Mouse (Mus musculus) thymus, adult 2 months (tissue): ENCODE data around the gene Art3. TPM values are rescaled to one million over a fixed set of nuclear protein-coding genes. Genes with fewer than 3 reads are reported as not detected.

Experiments used
- DNase-seq: peaks from one replicate; pipeline ENCODE4 v3.0.0; 2021
- H3K27ac ChIP-seq: fragments of 200-500 bp; 2 replicates; pipeline ENCODE4 v1.5.1; 2012; ENCODE audit warnings: low read length, control low read depth; ENCODE audit not compliant: control insufficient read depth, insufficient read depth
- H3K27me3 ChIP-seq: fragments of 200-500 bp; 2 replicates; pipeline ENCODE4 v1.6.1; 2012; ENCODE audit warnings: mild to moderate bottlenecking, low read length, moderate library complexity, mixed read lengths; ENCODE audit not compliant: control insufficient read depth, insufficient read depth
- H3K36me3 ChIP-seq: fragments of 200-500 bp; 2 replicates; pipeline ENCODE4 v1.6.1; 2012; ENCODE audit warnings: mild to moderate bottlenecking, low read length, moderate library complexity; ENCODE audit not compliant: control insufficient read depth, insufficient read depth
- H3K4me1 ChIP-seq: fragments of 200-500 bp; replicated peaks from 2 replicates; pipeline ENCODE4 v1.6.1; 2012; ENCODE audit warnings: low read length; ENCODE audit not compliant: control insufficient read depth, insufficient read depth
- H3K4me3 ChIP-seq: fragments of 200-500 bp; 2 replicates; pipeline ENCODE4 v1.5.1; 2012; ENCODE audit warnings: mild to moderate bottlenecking, low read length, control low read depth, moderate library complexity; ENCODE audit not compliant: control insufficient read depth, insufficient read depth
- CTCF ChIP-seq: fragments of 200-500 bp; IDR thresholded peaks from 2 replicates; pipeline ENCODE4 v1.5.1; 2012; ENCODE audit warnings: mild to moderate bottlenecking, control low read depth, low read length, moderate library complexity, borderline replicate concordance; ENCODE audit not compliant: control insufficient read depth, poor library complexity, insufficient read depth; ENCODE audit errors: extremely low read depth
- POLR2A ChIP-seq: fragments of 200-500 bp; IDR thresholded peaks from 2 replicates; pipeline ENCODE4 v1.6.1; 2012; ENCODE audit warnings: mild to moderate bottlenecking, low read length, control low read depth, moderate library complexity; ENCODE audit not compliant: control insufficient read depth, poor library complexity, insufficient read depth; ENCODE audit errors: extremely low read depth
- WGBS: fragments of 180-500 bp; shearing (Covaris S2); methylation state at CpG from one replicate; pipeline ENCODE4 v1.1.7; 2018; 5-methylcytosine and 5-hydroxymethylcytosine counted together
- polyA plus RNA-seq: library from polyadenylated mRNA; depleted of rRNA; stranded (reverse); fragments of >200 nt; gene quantifications from 2 replicates; pipeline ENCODE4 v1.2.3, GENCODE M21; 2012

Art3 gene
- polyA plus RNA-seq, 1 experiment: 12.7 TPM

DNA sequence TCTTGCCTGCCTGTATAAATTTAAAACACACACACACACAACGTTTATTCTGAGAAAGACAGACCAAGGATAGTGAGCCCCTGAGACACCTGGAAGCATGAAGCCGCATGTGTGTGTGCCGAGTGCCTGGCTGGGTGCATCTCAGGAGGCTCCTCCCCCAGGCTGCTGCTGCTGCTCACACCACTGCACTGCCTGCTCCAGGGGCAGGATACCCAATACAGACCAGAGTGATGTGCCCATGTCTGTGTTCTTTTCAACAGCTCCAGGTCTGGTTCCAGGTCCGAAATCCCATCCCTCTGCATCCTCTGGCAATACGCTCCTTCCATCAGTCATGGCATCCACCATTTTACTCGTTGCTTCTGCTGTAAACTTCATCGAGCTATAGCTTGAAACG lies 82.4 kb downstream of the Art3 start:
- H3K36me3 ChIP-seq: peaks cover 26% of the 10 kb centered on the region
- H3K27me3 ChIP-seq: no peaks in the 10 kb centered on the region
- no peak for DNase-seq
- no peaks in the 10 kb centered on the region for H3K4me1 ChIP-seq
- H3K4me3 ChIP-seq: no peak overlapping the region
- 92% methylated on average over 8 of the region's 8 CpGs for WGBS
- H3K27ac ChIP-seq: no peak overlapping the region
- TF ChIP-seq POLR2A (no peak), CTCF (no peak)

DNA sequence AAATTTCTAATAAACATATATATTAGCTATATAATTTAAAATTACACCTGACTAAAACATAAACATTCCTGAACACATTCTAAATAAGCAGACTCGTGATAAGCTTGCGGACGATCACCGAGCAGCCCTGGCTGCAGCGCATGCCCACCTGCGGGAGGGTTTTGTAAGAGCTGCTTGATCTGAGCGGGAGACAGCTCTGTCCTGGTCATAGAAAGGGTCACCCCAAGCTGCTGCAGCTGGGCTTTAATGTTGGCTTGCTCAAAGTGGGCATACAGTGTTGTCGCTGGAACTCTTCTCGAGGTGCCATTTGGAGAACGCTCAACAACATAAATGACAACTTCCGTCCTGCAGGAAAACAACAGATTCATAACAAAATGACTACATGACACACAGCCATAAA lies 92.5 kb downstream of the Art3 start:
- H3K27ac ChIP-seq: no peak overlapping the region
- TF ChIP-seq POLR2A (no peak), CTCF (no peak)
- WGBS: 97% methylated on average over 11 of the region's 11 CpGs
- H3K27me3 ChIP-seq: no peaks in the 10 kb centered on the region
- no peak for DNase-seq
- H3K4me1 ChIP-seq: no peaks in the 10 kb centered on the region
- peaks cover 64% of the 10 kb centered on the region for H3K36me3 ChIP-seq
- no peak overlapping the region for H3K4me3 ChIP-seq

DNA sequence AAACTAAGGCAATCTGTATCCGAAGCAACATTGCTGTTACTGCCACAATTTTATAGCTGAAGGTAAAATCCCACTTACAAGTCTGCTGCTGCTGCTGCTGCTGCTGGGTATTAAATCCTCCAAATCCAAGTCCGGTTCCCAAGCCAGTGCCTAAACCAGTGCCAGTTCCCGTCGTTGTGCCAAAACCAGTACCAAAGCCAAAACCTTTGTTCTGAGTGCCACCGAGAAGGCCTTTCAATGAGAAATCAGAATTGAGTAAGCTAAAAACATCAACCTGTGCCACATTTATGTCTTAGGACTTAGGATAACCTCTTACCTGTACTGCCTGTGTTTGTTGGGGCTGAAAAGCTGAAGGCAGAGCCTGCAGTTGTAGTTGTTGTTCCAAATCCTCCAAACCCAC lies 99.1 kb downstream of the Art3 start:
- Histone ChIP-seq H3K4me3 (no peak overlapping the region), H3K36me3 (peaks cover 30% of the 10 kb centered on the region), H3K27me3 (no peaks in the 10 kb centered on the region), H3K27ac (no peak overlapping the region), H3K4me1 (peaks cover 5% of the 10 kb centered on the region; the same call in 1 of the 2 replicates)
- DNase-seq: no peak
- 96% methylated on average over 5 of the region's 5 CpGs for WGBS
- TF ChIP-seq POLR2A (no peak), CTCF (no peak)

DNA sequence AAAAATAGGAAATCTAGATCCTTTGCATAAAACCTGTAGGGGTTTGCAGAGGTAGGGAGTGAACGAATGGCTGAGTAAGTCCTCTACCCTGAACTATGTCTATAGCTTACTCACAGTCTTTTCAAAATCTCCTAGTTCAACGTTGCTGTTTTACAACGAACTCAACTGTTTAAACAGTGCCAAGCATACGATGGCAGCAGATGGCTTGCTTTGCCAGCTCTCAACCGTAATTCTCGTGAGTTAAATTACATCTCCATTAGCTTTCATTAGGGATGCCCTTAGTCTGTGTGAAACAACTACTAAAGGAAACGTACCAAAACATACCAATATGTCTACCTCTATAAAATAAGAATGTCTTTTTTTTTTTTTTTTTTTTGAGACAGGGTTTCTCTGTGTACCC lies 100.0 kb downstream of the Art3 start:
- WGBS: 92% methylated on average over 7 of the region's 7 CpGs
- H3K27ac ChIP-seq: no peak overlapping the region
- H3K36me3 ChIP-seq: peaks cover 30% of the 10 kb centered on the region
- peaks cover 5% of the 10 kb centered on the region; the same call in 1 of the 2 replicates for H3K4me1 ChIP-seq
- DNase-seq: no peak
- H3K27me3 ChIP-seq: no peaks in the 10 kb centered on the region
- H3K4me3 ChIP-seq: no peak overlapping the region
- TF ChIP-seq POLR2A (no peak), CTCF (no peak)

DNA sequence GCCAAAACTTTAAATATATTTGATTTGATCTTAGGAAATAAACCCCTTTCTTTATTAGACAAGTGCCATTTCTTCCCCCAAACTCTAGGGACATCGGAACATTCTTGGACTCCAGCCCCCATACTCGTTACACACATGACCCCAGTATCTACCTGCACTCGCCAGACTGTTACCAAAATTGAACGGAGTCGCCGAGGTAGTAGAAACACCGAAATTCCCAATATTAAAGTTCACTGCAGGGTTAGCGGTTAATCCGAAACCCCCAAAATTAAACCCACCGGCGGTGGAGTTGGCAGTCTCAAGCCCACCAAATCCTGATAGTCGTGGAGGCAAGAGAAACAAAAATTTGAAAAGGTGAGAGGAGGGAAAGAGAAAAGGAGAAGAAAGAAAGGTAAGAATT lies 102.4 kb downstream of the Art3 start:
- peaks cover 6% of the 10 kb centered on the region for H3K36me3 ChIP-seq
- TF ChIP-seq CTCF (no peak), POLR2A (no peak)
- 2% methylated on average over 12 of the region's 12 CpGs for WGBS
- no peaks in the 10 kb centered on the region for H3K27me3 ChIP-seq
- H3K4me1 ChIP-seq: peaks cover 5% of the 10 kb centered on the region; the same call in 1 of the 2 replicates
- no peak for DNase-seq
- H3K27ac ChIP-seq: no peak overlapping the region
- H3K4me3 ChIP-seq: peak overlapping the region; percentile 69

DNA sequence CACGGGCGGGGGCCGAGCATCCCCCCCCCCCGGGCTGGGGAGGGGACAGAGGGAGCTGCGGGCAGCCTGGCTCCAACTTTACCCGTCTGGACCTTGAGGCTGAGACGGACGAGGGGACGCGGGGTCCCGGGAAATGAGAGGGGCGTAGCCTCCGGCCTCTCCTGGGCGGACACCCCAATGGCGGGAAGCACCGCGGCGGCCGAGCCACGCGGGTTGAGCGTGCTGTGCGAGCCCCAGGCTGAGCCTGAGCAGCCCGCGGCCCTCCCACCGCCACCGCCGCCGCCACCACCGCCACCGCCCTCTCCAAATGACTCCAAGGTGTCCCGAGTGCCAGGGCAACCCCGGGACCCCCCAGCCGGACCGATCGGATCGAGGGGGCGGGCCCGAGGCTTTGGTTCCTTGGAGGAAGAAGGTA lies 103.0 kb downstream of the Art3 start:
- Histone ChIP-seq H3K27me3 (no peaks in the 10 kb centered on the region), H3K4me3 (peak overlapping the region; percentile 69), H3K4me1 (peaks cover 5% of the 10 kb centered on the region; the same call in 1 of the 2 replicates), H3K36me3 (peaks cover 5% of the 10 kb centered on the region; the same call in 1 of the 2 replicates), H3K27ac (no peak overlapping the region)
- TF ChIP-seq CTCF: no peak
- TF ChIP-seq POLR2A: no peak
- no peak for DNase-seq
- WGBS: under 1% methylated on average over 36 of the region's 39 CpGs

DNA sequence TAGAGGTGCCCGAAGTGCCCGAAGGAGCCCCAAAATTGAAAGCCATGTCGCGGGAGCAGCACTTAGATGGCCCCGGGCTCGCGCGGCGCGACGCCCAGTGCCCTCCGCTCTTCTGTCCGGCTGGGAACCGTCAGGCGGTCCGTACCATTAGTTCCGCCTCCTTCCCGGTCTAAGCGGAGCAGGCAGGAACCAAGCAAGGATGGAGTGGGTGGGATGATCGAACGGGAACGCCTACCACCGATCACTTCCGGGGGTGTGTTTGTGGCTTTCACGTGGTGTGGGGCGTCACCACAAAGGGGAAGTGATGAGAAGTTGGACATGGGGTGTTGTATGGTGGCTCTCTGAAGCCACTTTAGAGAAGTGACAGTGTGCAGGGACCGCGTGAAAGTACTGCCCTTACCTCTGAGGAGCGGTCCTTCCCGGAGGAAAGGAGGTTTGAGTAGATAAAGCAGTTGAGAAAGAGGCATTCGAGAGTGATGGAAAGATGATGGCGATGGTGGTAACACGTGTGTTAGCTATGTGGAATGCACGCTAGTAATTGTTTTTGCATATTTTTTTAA lies 103.5 kb downstream of the Art3 start, which contains the start of gene Nup54:
Gene Nup54 (minus strand): TSS at position 195 of the 560 bp plus-strand sequence.
- TF ChIP-seq CTCF (no peak), POLR2A (peak; percentile 55; the same call in 1 of the 2 replicates)
- Histone ChIP-seq H3K27me3 (no peaks in the 10 kb centered on the region), H3K4me3 (peak within 1 kb of the TSS; percentile 69), H3K27ac (no peak within 1 kb of the TSS), H3K36me3 (peaks cover 5% of the 10 kb centered on the region; the same call in 1 of the 2 replicates), H3K4me1 (peaks cover 5% of the 10 kb centered on the region; the same call in 1 of the 2 replicates)
- under 1% methylated on average over 34 of the region's 34 CpGs for WGBS
- peak; percentile 91 for DNase-seq

DNA sequence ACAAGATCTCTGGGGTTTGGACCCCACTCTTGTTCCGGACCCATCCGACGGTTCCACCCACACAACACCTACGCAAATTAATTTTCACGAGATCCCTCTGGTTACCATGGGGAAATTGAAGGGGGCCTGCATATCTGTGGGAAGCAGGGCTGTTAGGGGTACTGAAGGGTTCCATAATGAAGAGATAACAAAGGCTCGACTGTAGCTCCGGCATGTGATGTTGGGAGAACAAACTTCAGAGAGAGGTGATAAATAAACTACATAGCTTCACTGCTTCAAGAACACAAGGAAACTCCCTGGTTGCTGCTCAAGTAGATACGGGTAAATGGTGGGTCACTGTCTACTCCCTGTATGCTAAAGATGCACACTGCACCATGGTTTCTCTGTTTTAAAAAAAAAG lies 106.9 kb downstream of the Art3 start:
- no peak overlapping the region for H3K27ac ChIP-seq
- peaks cover 1% of the 10 kb centered on the region; the same call in 1 of the 2 replicates for H3K36me3 ChIP-seq
- H3K4me3 ChIP-seq: no peak overlapping the region
- WGBS: 97% methylated on average over 8 of the region's 8 CpGs
- H3K4me1 ChIP-seq: peaks cover 5% of the 10 kb centered on the region; the same call in 1 of the 2 replicates
- no peaks in the 10 kb centered on the region for H3K27me3 ChIP-seq
- no peak for DNase-seq
- TF ChIP-seq POLR2A: no peak
- TF ChIP-seq CTCF: no peak
